Mouse (Mus musculus) stomach, postnatal 0 days (tissue): ENCODE measurements around the gene C8g.

Source experiments
- CTCF ChIP-seq: IDR thresholded peaks from 2 replicates; pipeline ENCODE4 v1.5.1; 2016; ENCODE audit warnings: antibody characterized with exemption, low read depth, mild to moderate bottlenecking, moderate library complexity
- EP300 ChIP-seq: optimal IDR thresholded peaks from 2 replicates; pipeline ENCODE3; 2016; ENCODE audit warnings: antibody characterized with exemption

GRCm38 (mm10) chr2:25468962-25469915 is 32.3 kb downstream of the C8g start:
- TF ChIP-seq EP300 (no peak), CTCF (no peak)
